Mouse (Mus musculus): ENCODE results near the gene 1700001L19Rik. TPM values are rescaled to one million over a fixed set of nuclear protein-coding genes. Genes with fewer than 3 reads are reported as not detected.

Gene 1700001L19Rik
- total and polyA plus RNA-seq, 3 experiments = not detected

GRCm38 (mm10) chr13:68582517-68582780 lies 14.8 kb upstream of the 1700001L19Rik start:
- no peak for ATAC-seq (ENCODE audit: extremely low read depth, insufficient number of reproducible peaks, low FRiP score, poor library complexity, severe bottlenecking)

GRCm38 (mm10) chr13:68583961-68584360 lies 13.3 kb upstream of the 1700001L19Rik start:
- TF ChIP-seq GATA2 (IDR thresholded peaks at IDR 0.05; ENCODE audit: borderline replicate concordance, low read depth, low read length) (no peak), TAL1 (conservative IDR thresholded peaks at IDR 0.05; ENCODE audit: low read depth, low read length) (no peak), CTCF (IDR thresholded peaks at IDR 0.05; ENCODE audit: low read depth, low read length) (no peak), GATA1 (IDR thresholded peaks at IDR 0.05; ENCODE audit: borderline replicate concordance, low read length) (no peak), POLR2AphosphoS5 (IDR thresholded peaks at IDR 0.05; ENCODE audit: insufficient replicate concordance, low read depth, low read length) (no peak)
- DNase-seq (ENCODE audit: low spot score) (no peak), ATAC-seq (ENCODE audit: extremely low read depth, insufficient number of reproducible peaks, low FRiP score, poor library complexity, severe bottlenecking) (no peak)
- Histone ChIP-seq H3K27me3 (ENCODE audit: insufficient read depth, low read length) (no peaks in the 10 kb centered on the region), H3K4me1 (ENCODE audit: insufficient read depth, low read depth, low read length) (peaks cover 53% of the 10 kb centered on the region), H3K4me3 (ENCODE audit: low read depth, low read length) (no peak overlapping the region; the same call in 1 of the 2 replicates), H3K36me3 (replicated peaks) (peaks cover 69% of the 10 kb centered on the region), H3K9me3 (replicated peaks) (no peaks in the 10 kb centered on the region)

More at GRCm38 (mm10) chr13:68582517-68582780, 14.8 kb upstream of the 1700001L19Rik start:
- peaks cover 68% of the 10 kb centered on the region for H3K36me3 ChIP-seq (replicated peaks)
- TF ChIP-seq POLR2AphosphoS5 (IDR thresholded peaks at IDR 0.05; ENCODE audit: insufficient replicate concordance, low read depth, low read length) (no peak), TAL1 (conservative IDR thresholded peaks at IDR 0.05; ENCODE audit: low read depth, low read length) (no peak), CTCF (IDR thresholded peaks at IDR 0.05; ENCODE audit: low read depth, low read length) (no peak), GATA1 (IDR thresholded peaks at IDR 0.05; ENCODE audit: borderline replicate concordance, low read length) (no peak), GATA2 (IDR thresholded peaks at IDR 0.05; ENCODE audit: borderline replicate concordance, low read depth, low read length) (no peak)
- no peak for DNase-seq (ENCODE audit: low spot score)
- no peaks in the 10 kb centered on the region for H3K9me3 ChIP-seq (replicated peaks)
- H3K4me3 ChIP-seq (ENCODE audit: low read depth, low read length) = peak overlapping the region; percentile 76
- H3K27me3 ChIP-seq (ENCODE audit: insufficient read depth, low read length) = no peaks in the 10 kb centered on the region
- peaks cover 49% of the 10 kb centered on the region for H3K4me1 ChIP-seq (ENCODE audit: insufficient read depth, low read depth, low read length)

GRCm38 (mm10) chr13:68585441-68585840 lies 11.8 kb upstream of the 1700001L19Rik start:
- Histone ChIP-seq H3K4me3 (ENCODE audit: low read depth, low read length) (no peak overlapping the region), H3K9me3 (replicated peaks) (no peaks in the 10 kb centered on the region), H3K27me3 (ENCODE audit: insufficient read depth, low read length) (no peaks in the 10 kb centered on the region), H3K4me1 (ENCODE audit: insufficient read depth, low read depth, low read length) (peaks cover 41% of the 10 kb centered on the region), H3K36me3 (replicated peaks) (peaks cover 71% of the 10 kb centered on the region)
- TF ChIP-seq CTCF (IDR thresholded peaks at IDR 0.05; ENCODE audit: low read depth, low read length) = no peak
- no peak for TF ChIP-seq TAL1 (conservative IDR thresholded peaks at IDR 0.05; ENCODE audit: low read depth, low read length)
- TF ChIP-seq GATA1 (IDR thresholded peaks at IDR 0.05; ENCODE audit: borderline replicate concordance, low read length) = no peak
- TF ChIP-seq POLR2AphosphoS5 (IDR thresholded peaks at IDR 0.05; ENCODE audit: insufficient replicate concordance, low read depth, low read length) = no peak
- TF ChIP-seq GATA2 (IDR thresholded peaks at IDR 0.05; ENCODE audit: borderline replicate concordance, low read depth, low read length) = no peak
- DNase-seq (ENCODE audit: low spot score) (no peak), ATAC-seq (ENCODE audit: extremely low read depth, insufficient number of reproducible peaks, low FRiP score, poor library complexity, severe bottlenecking) (no peak)

GRCm38 (mm10) chr13:68588352-68588751 lies 8.9 kb upstream of the 1700001L19Rik start:
- TF ChIP-seq GATA1 (IDR thresholded peaks at IDR 0.05; ENCODE audit: borderline replicate concordance, low read length) (no peak), GATA2 (IDR thresholded peaks at IDR 0.05; ENCODE audit: borderline replicate concordance, low read depth, low read length) (no peak), POLR2AphosphoS5 (IDR thresholded peaks at IDR 0.05; ENCODE audit: insufficient replicate concordance, low read depth, low read length) (no peak), TAL1 (conservative IDR thresholded peaks at IDR 0.05; ENCODE audit: low read depth, low read length) (no peak), CTCF (IDR thresholded peaks at IDR 0.05; ENCODE audit: low read depth, low read length) (no peak)

GRCm38 (mm10) chr13:68593797-68594196 lies 3.4 kb upstream of the 1700001L19Rik start:
- DNase-seq (ENCODE audit: low spot score) = no peak
- Histone ChIP-seq H3K4me3 (ENCODE audit: low read depth, low read length) (no peak overlapping the region), H3K36me3 (replicated peaks) (peaks cover 51% of the 10 kb centered on the region), H3K4me1 (ENCODE audit: insufficient read depth, low read depth, low read length) (no peaks in the 10 kb centered on the region), H3K9me3 (replicated peaks) (no peaks in the 10 kb centered on the region; the same call in 1 of the 2 replicates), H3K27me3 (ENCODE audit: insufficient read depth, low read length) (no peaks in the 10 kb centered on the region)
- no peak for TF ChIP-seq POLR2AphosphoS5 (IDR thresholded peaks at IDR 0.05; ENCODE audit: insufficient replicate concordance, low read depth, low read length)
- ATAC-seq (ENCODE audit: extremely low read depth, insufficient number of reproducible peaks, low FRiP score, poor library complexity, severe bottlenecking) = 0 out of 2 replicates have a peak, but pooled peaks have one; percentile 42

More at GRCm38 (mm10) chr13:68588352-68588751, 8.9 kb upstream of the 1700001L19Rik start:
- H3K36me3 ChIP-seq (replicated peaks) = peaks cover 98% of the 10 kb centered on the region
- no peak overlapping the region for H3K4me3 ChIP-seq (ENCODE audit: low read depth, low read length)
- no peak for DNase-seq (ENCODE audit: low spot score)
- H3K4me1 ChIP-seq (ENCODE audit: insufficient read depth, low read depth, low read length) = peaks cover 33% of the 10 kb centered on the region
- no peak; the same call in 1 of the 2 replicates for ATAC-seq (ENCODE audit: extremely low read depth, insufficient number of reproducible peaks, low FRiP score, poor library complexity, severe bottlenecking)
- H3K27me3 ChIP-seq (ENCODE audit: insufficient read depth, low read length) = no peaks in the 10 kb centered on the region
- no peaks in the 10 kb centered on the region for H3K9me3 ChIP-seq (replicated peaks)

GRCm38 (mm10) chr13:68597667-68598066 lies 446 bp downstream of the 1700001L19Rik start:
- Histone ChIP-seq H3K27me3 (ENCODE audit: insufficient read depth, low read length) (no peaks in the 10 kb centered on the region), H3K4me3 (ENCODE audit: low read depth, low read length) (no peak overlapping the region), H3K36me3 (replicated peaks) (peaks cover 13% of the 10 kb centered on the region), H3K9me3 (replicated peaks) (no peaks in the 10 kb centered on the region; the same call in 1 of the 2 replicates), H3K4me1 (ENCODE audit: insufficient read depth, low read depth, low read length) (no peaks in the 10 kb centered on the region)
- TF ChIP-seq CTCF (IDR thresholded peaks at IDR 0.05; ENCODE audit: low read depth, low read length) (no peak), GATA2 (IDR thresholded peaks at IDR 0.05; ENCODE audit: borderline replicate concordance, low read depth, low read length) (no peak), GATA1 (IDR thresholded peaks at IDR 0.05; ENCODE audit: borderline replicate concordance, low read length) (no peak), POLR2AphosphoS5 (IDR thresholded peaks at IDR 0.05; ENCODE audit: insufficient replicate concordance, low read depth, low read length) (no peak), TAL1 (conservative IDR thresholded peaks at IDR 0.05; ENCODE audit: low read depth, low read length) (no peak)
- no peak for DNase-seq (ENCODE audit: low spot score)
- ATAC-seq (ENCODE audit: extremely low read depth, insufficient number of reproducible peaks, low FRiP score, poor library complexity, severe bottlenecking) = no peak

Data from G1E (cell line).